Comparison of ENCODE assay signal across 19 mouse cellular contexts in the genomic region with DNA sequence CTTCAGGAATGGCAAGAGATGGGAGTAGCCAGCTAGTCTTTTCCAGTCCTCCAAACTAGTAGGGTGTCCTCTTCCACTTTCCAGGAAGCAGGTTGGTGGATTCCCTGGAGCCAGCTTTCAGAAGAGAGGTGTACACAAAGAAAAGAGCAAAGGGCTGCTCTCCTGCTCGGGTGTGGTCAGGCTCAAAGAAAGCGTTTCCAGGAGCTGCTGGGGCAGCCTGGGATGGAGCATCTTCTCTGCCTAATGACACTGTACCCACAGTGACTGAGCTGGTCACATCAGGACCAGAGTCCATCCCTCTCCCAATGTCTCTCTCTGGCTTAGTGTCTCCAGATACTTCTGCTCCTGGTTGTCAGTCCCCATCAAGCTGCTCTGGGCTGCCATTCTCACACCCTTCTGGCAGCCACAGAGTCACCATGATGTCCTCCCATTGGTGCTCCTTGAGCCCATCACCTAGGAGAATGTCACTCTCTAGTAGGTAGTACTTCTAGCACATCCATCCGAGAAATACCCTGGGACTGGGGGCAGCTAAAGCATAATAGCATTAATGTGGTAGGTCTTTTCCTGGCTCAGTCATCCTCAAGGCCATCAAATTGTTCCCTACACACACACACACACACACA. TPM values are rescaled to one million over a fixed set of nuclear protein-coding genes. Genes with fewer than 3 reads are reported as not detected.
DNase-seq lines count a peak whose midpoint lies in the region; ATAC-seq lines count a peak whose summit lies in the region.
"Had no signal": no experiment of that assay in that cellular context is flagged by ENCODE, and none has a peak within 500 bp of the region (broad histone marks: within the 10 kb centered on the region; RNA-seq: fewer than 3 reads in every experiment).

No protein-coding gene starts in this region.

- H3K4me2 ChIP-seq in liver, embryonic 15.5 days = no peak overlapping the region
- no peak overlapping the region for H3K4me2 ChIP-seq in liver, embryonic 12.5 days
- H3K4me2 ChIP-seq: embryonic facial prominence, embryonic 13.5 days; hindbrain, embryonic 13.5 days; liver, embryonic 13.5 days; midbrain, embryonic 15.5 days; neural tube, embryonic 15.5 days had no signal

- no peak overlapping the region for H3K4me3 ChIP-seq in liver, embryonic 15.5 days (replicated peaks)
- no peak overlapping the region for H3K4me3 ChIP-seq in liver, embryonic 12.5 days
- H3K4me3 ChIP-seq: embryonic facial prominence, embryonic 13.5 days; hindbrain, embryonic 13.5 days; liver, embryonic 13.5 days; midbrain, embryonic 15.5 days; myocyte; neural tube, embryonic 15.5 days had no signal

- no peak for ATAC-seq in liver, embryonic 15.5 days (ENCODE audit: insufficient read depth)
- no peak for ATAC-seq in liver, embryonic 12.5 days
- ATAC-seq: forebrain, embryonic 16.5 days; midbrain, embryonic 15.5 days; Patski had no signal

- 43% methylated on average over 3 of the region's 3 CpGs for WGBS in liver, embryonic 15.5 days (ENCODE audit: insufficient replicate concordance)
- 54% methylated on average over 3 of the region's 3 CpGs for WGBS in liver, embryonic 12.5 days (ENCODE audit: insufficient replicate concordance)

- no peaks in the 10 kb centered on the region for H3K4me1 ChIP-seq in liver, embryonic 15.5 days (replicated peaks)
- peaks cover 7% of the 10 kb centered on the region; the same call in 1 of the 2 replicates for H3K4me1 ChIP-seq in liver, embryonic 12.5 days
- H3K4me1 ChIP-seq: embryonic facial prominence, embryonic 13.5 days; midbrain, embryonic 15.5 days; neural tube, embryonic 15.5 days had no signal

- peak overlapping the region; percentile 38; the same call in 1 of the 2 replicates for H3K27ac ChIP-seq in liver, embryonic 15.5 days (replicated peaks)
- H3K27ac ChIP-seq in liver, embryonic 12.5 days = no peak overlapping the region
- H3K27ac ChIP-seq: embryonic facial prominence, embryonic 13.5 days; hindbrain, embryonic 13.5 days; liver, embryonic 13.5 days; midbrain, embryonic 15.5 days; neural tube, embryonic 15.5 days had no signal

- peak; percentile 37 for DNase-seq in T-cell, adult 2 months (ENCODE audit: low spot score)
- DNase-seq in induced T-regulatory cell, adult 2 months (ENCODE audit: low read depth) = peak; percentile 53
- DNase-seq in thymus, postnatal 25 days = peak; percentile 49
- DNase-seq in kidney, adult 18-20 months = no peak
- DNase-seq in urinary bladder, adult 2 months (ENCODE audit: low spot score) = no peak
- DNase-seq: adrenal gland, postnatal 36 days; cerebellum, adult 9-10 months; gastrocnemius, postnatal 25 days; kidney, postnatal 4 days; liver, embryonic 13.5 days had no signal

- H3K9ac ChIP-seq in liver, embryonic 15.5 days = no peak overlapping the region
- H3K9ac ChIP-seq in liver, embryonic 12.5 days = no peak overlapping the region
- H3K9ac ChIP-seq: embryonic facial prominence, embryonic 13.5 days; hindbrain, embryonic 13.5 days; liver, embryonic 13.5 days; midbrain, embryonic 15.5 days; neural tube, embryonic 15.5 days had no signal

- no peaks in the 10 kb centered on the region for H3K27me3 ChIP-seq in liver, embryonic 15.5 days
- H3K27me3 ChIP-seq in liver, embryonic 12.5 days (replicated peaks) = no peaks in the 10 kb centered on the region
- H3K27me3 ChIP-seq: embryonic facial prominence, embryonic 13.5 days; liver, embryonic 13.5 days; midbrain, embryonic 15.5 days; neural tube, embryonic 15.5 days; Patski had no signal

- H3K36me3 ChIP-seq in liver, embryonic 15.5 days (replicated peaks) = no peaks in the 10 kb centered on the region
- H3K36me3 ChIP-seq in liver, embryonic 12.5 days = no peaks in the 10 kb centered on the region
- H3K36me3 ChIP-seq: embryonic facial prominence, embryonic 13.5 days; hindbrain, embryonic 13.5 days; liver, embryonic 13.5 days; midbrain, embryonic 15.5 days; neural tube, embryonic 15.5 days had no signal

- no peaks in the 10 kb centered on the region for H3K9me3 ChIP-seq in liver, embryonic 15.5 days (replicated peaks)
- no peaks in the 10 kb centered on the region for H3K9me3 ChIP-seq in liver, embryonic 12.5 days (replicated peaks)
- H3K9me3 ChIP-seq: embryonic facial prominence, embryonic 13.5 days; hindbrain, embryonic 13.5 days; liver, embryonic 13.5 days; midbrain, embryonic 15.5 days; neural tube, embryonic 15.5 days had no signal

RNA-seq across cellular contexts. Expression of gene Arl4c, which starts 46.4 kb away (rescaled TPM):
- polyA plus RNA-seq in liver, embryonic 15.5 days (2015; fragmentation: Nextera tagmentation; extraction: Ambion mirVana) = 0.94 and 1.1 TPM in 2 replicates
- 1.8 and 2.3 TPM in 2 replicates for polyA plus RNA-seq in liver, embryonic 12.5 days (2016; fragmentation: Nextera tagmentation; extraction: Ambion mirVana)
- polyA plus RNA-seq in urinary bladder, adult 2 months (2012; rRNA removed) = 5.2 and 6.3 TPM in 2 replicates

Comparison
In these comparisons a context has a peak if more than half of its experiments do, and no peak if none do; other contexts are left out.
1. DNase-seq: peak in T-cell, adult 2 months (single experiment), induced T-regulatory cell, adult 2 months (single experiment) and thymus, postnatal 25 days (single experiment); none in kidney, adult 18-20 months (single experiment) and urinary bladder, adult 2 months (single experiment).